Mouse (Mus musculus): ENCODE measurements at regions not wholly inside any gene's neighbourhood (a gene's known extent, or its start where the extent isn't known, plus 50 kb on each side); places are given as distances from the start of the nearest gene placed in this dataset.

GRCm38 (mm10) chr7:88544393-88544792 is 114.3 kb downstream of the Rab38 start:
- peak; percentile 59 for DNase-seq (ENCODE audit: low read depth, low spot score)

- no peak for DNase-seq (ENCODE audit: low read depth, low spot score)
These were observed 115.0 kb downstream of the Rab38 start for GRCm38 (mm10) chr7:88544976-88545654.

GRCm38 (mm10) chr7:88575073-88575472 is 145.0 kb downstream of the Rab38 start:
- DNase-seq (ENCODE audit: low read depth, low spot score): no peak

GRCm38 (mm10) chr7:88600781-88601180 is 170.7 kb downstream of the Rab38 start:
- no peak for DNase-seq (ENCODE audit: low read depth, low spot score)

Measured in forelimb bud, embryonic 11.5 days (tissue).